Mouse (Mus musculus): Measurements from ENCODE around the gene 1700001J03Rik.

DNA sequence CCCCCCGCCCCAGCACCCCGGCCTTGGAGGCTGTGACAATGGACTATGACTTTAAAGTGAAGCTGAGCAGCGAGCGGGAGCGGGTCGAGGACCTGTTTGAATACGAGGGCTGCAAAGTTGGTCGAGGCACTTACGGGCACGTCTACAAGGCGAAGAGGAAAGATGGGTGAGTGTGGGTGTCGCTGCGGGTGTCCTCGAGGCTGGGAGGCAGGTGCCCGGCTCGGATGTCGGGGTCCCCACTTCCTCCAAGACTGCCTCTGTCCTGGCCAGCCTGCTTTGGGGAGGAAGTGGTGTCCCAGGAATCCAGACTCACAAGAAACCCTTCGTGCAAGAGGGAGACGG is 46.5 kb upstream of the 1700001J03Rik start:
- TF ChIP-seq EP300 (IDR thresholded peaks at IDR 0.05; ENCODE audit: low read depth in 1 of 2, low read length in 2 of 2) (no peak), POLR2A (IDR thresholded peaks at IDR 0.05; ENCODE audit: control insufficient read depth in 1 of 2, insufficient read depth in 1 of 2, low read depth in 1 of 2, low read length in 2 of 2, poor library complexity in 1 of 2) (no peak), GATA1 (IDR thresholded peaks at IDR 0.05; ENCODE audit: low read depth, low read length) (no peak), CTCF (IDR thresholded peaks at IDR 0.05 in 2 of 3, conservative IDR thresholded peaks at IDR 0.05 in 1 of 3; ENCODE audit: control insufficient read depth in 1 of 3, insufficient read depth in 1 of 3, low read depth in 2 of 3, low read length in 3 of 3, poor library complexity in 1 of 3, severe bottlenecking in 1 of 3) (no peak)
